Mouse (Mus musculus) MEL (cell line): ENCODE data around the gene Gm20388.

ENCODE experiments used
- BHLHE40 ChIP-seq: IDR thresholded peaks from 2 replicates; pipeline ENCODE4 v1.6.1; 2012; ENCODE audit warnings: low read depth, mild to moderate bottlenecking, inconsistent platforms, low read length, improper control_type of control experiment, borderline replicate concordance
- CTCF ChIP-seq, 3 experiments: IDR thresholded peaks in 2 of 3; conservative IDR thresholded peaks in 1 of 3; 2 replicates each; pipeline ENCODE4 v1.5.1; 2011 to 2012; ENCODE audit warnings: low read length in 3 of 3, low read depth in 2 of 3, mild to moderate bottlenecking in 2 of 3, improper control_type of control experiment in 1 of 3, inconsistent platforms in 1 of 3, mixed read lengths in 1 of 3, moderate library complexity in 1 of 3; ENCODE audit not compliant: control insufficient read depth in 1 of 3, insufficient read depth in 1 of 3, poor library complexity in 1 of 3, severe bottlenecking in 1 of 3
- ELF1 ChIP-seq: IDR thresholded peaks from 2 replicates; pipeline ENCODE4 v1.6.1; 2014; ENCODE audit warnings: low read depth, mild to moderate bottlenecking, inconsistent platforms, low read length, improper control_type of control experiment, moderate library complexity
- EP300 ChIP-seq, 2 experiments: IDR thresholded peaks; 2 replicates each; pipeline ENCODE4 v1.6.1; 2011; ENCODE audit warnings: improper control_type of control experiment in 2 of 2, low read length in 2 of 2, low read depth in 1 of 2, mild to moderate bottlenecking in 1 of 2
- ETS1 ChIP-seq: IDR thresholded peaks from 2 replicates; pipeline ENCODE4 v1.6.1; 2012; ENCODE audit warnings: low read depth, mild to moderate bottlenecking, inconsistent platforms, low read length, improper control_type of control experiment, moderate library complexity
- MAFK ChIP-seq: IDR thresholded peaks from 2 replicates; pipeline ENCODE4 v1.6.1; 2011; ENCODE audit warnings: low read depth, mild to moderate bottlenecking, low read length, improper control_type of control experiment, borderline replicate concordance
- MAX ChIP-seq: IDR thresholded peaks from 2 replicates; pipeline ENCODE4 v1.6.1; 2011; ENCODE audit warnings: low read length, improper control_type of control experiment
- POLR2A ChIP-seq, 2 experiments: IDR thresholded peaks; 2 replicates each; pipeline ENCODE4 v1.6.1; 2011 to 2012; ENCODE audit warnings: low read length in 2 of 2, mild to moderate bottlenecking in 2 of 2, control low read depth in 1 of 2, improper control_type of control experiment in 1 of 2, low read depth in 1 of 2, moderate library complexity in 1 of 2; ENCODE audit not compliant: control insufficient read depth in 1 of 2, insufficient read depth in 1 of 2, poor library complexity in 1 of 2
- POLR2AphosphoS2 ChIP-seq: IDR thresholded peaks from 2 replicates; pipeline ENCODE4 v1.6.1; 2011; ENCODE audit warnings: low read length, improper control_type of control experiment
- RAD21 ChIP-seq: IDR thresholded peaks from 2 replicates; pipeline ENCODE4 v1.6.1; 2011; ENCODE audit warnings: mild to moderate bottlenecking, low read depth, low read length, improper control_type of control experiment
- TAL1 ChIP-seq: IDR thresholded peaks from 2 replicates; pipeline ENCODE4 v1.6.1; 2012; ENCODE audit warnings: mild to moderate bottlenecking, inconsistent platforms, low read length, moderate library complexity, mixed read lengths

DNA sequence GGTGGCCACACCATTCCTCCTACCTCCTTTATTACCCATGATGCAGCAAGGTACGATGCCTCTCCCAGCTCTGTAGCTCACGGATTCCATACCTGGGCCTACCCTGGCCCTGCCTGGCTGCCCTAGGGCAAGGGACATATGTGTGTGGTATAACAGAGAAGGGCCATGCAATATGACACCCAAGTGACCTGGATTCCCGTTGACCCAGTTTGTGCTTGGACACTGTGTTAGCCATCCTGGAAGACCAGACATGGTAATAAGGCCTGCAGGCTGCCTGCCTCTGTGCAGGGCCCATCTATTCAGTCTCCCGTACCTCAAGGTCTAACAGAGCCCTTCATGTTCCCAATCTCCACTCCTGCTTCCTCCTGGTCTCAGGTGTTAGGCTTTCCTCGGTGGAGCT is 517.9 kb downstream of the Gm20388 start:
- no peak for TF ChIP-seq CTCF (IDR thresholded peaks at IDR 0.05 in 2 of 3, conservative IDR thresholded peaks at IDR 0.05 in 1 of 3; ENCODE audit: control insufficient read depth in 1 of 3, insufficient read depth in 1 of 3, low read depth in 2 of 3, low read length in 3 of 3, poor library complexity in 1 of 3, severe bottlenecking in 1 of 3)
- TF ChIP-seq TAL1 = no peak
- TF ChIP-seq MAX = no peak
- TF ChIP-seq EP300 (IDR thresholded peaks at IDR 0.05; ENCODE audit: low read depth in 1 of 2, low read length in 2 of 2) = no peak
- no peak for TF ChIP-seq RAD21
- TF ChIP-seq POLR2AphosphoS2 = no peak
- no peak for TF ChIP-seq POLR2A (IDR thresholded peaks at IDR 0.05; ENCODE audit: control insufficient read depth in 1 of 2, insufficient read depth in 1 of 2, low read depth in 1 of 2, low read length in 2 of 2, poor library complexity in 1 of 2)
- no peak for TF ChIP-seq MAFK
- no peak for TF ChIP-seq ELF1
- TF ChIP-seq BHLHE40 = no peak
- TF ChIP-seq ETS1 = no peak
